Mouse (Mus musculus) cerebellum, adult 9-11 months (tissue): ENCODE measurements around the gene Smad9.

Source experiments
- DNase-seq: peaks from one replicate; pipeline ENCODE4 v3.0.0; 2022

The Smad9 gene

DNA sequence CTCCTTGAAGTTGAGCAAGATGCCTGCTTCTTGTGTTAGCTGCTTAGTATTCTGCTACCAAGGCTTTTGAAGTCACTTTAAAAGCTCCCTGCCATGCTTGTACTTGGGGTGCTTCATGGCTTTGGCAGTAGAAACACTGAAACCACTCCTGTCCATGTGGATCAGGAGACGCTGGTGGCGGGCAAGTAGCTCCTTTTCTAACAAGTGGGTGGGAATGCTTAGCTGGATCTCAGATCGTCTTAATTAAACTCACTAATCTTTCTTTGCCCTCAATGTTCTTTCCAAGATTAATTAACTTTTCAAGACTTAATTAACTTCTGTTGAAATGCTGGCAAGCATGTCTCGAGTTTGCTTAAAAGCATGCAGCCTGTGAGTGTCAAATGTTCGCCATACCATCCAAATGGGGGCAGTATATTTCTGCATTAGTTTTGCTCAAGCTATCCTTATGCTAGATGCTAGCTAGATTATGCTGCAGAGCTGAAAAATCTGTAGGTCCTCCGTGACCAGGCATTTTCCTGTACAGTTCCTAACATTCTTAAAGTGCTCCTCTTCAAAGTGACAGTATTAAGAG lies 58.1 kb downstream of the Smad9 start:
- no peak for DNase-seq

- no peak for DNase-seq
Observed at GRCm38 (mm10) chr3:54814622-54815021, 59.2 kb downstream of the Smad9 start.

DNA sequence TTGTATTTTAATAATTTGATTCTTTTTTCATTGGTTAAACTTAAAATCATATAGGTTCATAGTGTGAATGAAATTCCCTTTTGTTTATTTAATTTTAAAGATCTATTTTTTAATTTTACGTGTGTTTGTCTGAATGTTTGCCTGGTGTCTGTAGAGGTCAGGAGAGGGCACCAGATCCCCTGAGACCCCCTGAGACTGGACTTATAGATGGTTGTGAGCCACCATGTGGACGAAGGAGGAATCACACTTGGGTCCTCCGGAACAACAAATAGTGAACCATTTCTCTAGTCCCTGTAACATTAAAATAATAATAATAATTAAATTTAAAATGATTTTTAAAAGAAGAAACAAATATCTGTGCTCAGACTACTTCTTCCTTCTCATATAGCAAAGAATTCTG lies 59.9 kb downstream of the Smad9 start:
- no peak for DNase-seq

- no peak for DNase-seq
Observed at GRCm38 (mm10) chr3:54822526-54822925, 67.1 kb downstream of the Smad9 start.

GRCm38 (mm10) chr3:54832491-54832890 lies 77.1 kb downstream of the Smad9 start:
- DNase-seq: no peak

GRCm38 (mm10) chr3:54835421-54835820 lies 80.0 kb downstream of the Smad9 start:
- no peak for DNase-seq
